Mouse (Mus musculus): ENCODE measurements at regions not wholly inside any gene's neighbourhood (a gene's known extent, or its start where the extent isn't known, plus 50 kb on each side); places are given as distances from the start of the nearest gene placed in this dataset.

GRCm38 (mm10) chr15:88175991-88176390, 424.1 kb upstream of the Zdhhc25 start:
- TF ChIP-seq CTCF (conservative IDR thresholded peaks at IDR 0.05; ENCODE audit: low read length) (no peak), NANOG (IDR thresholded peaks at IDR 0.05; ENCODE audit: borderline replicate concordance, low read length) (no peak)
